Mouse (Mus musculus) lung, embryonic 14.5 days (tissue): ENCODE measurements around the gene Tmub2. TPM values are rescaled to one million over a fixed set of nuclear protein-coding genes. Genes with fewer than 3 reads are reported as not detected.

ENCODE experiments used
- ATAC-seq: fragments of 200-750 bp; cut with Nextera tagmentation; 2 replicates; pipeline ENCODE4 v1.8.0; 2017; ENCODE audit warnings: mild to moderate bottlenecking, moderate TSS enrichment, moderate library complexity; ENCODE audit not compliant: insufficient read depth
- DNase-seq: peaks from one replicate; pipeline ENCODE4 v3.0.0-alpha.2; 2015
- H3K27ac ChIP-seq: fragments of 300-500 bp; sonication (generic); 2 replicates; pipeline ENCODE4 v1.5.1; 2014; ENCODE audit warnings: low read depth, mild to moderate bottlenecking, moderate library complexity
- H3K27me3 ChIP-seq: fragments of 300-500 bp; sonication (generic); 2 replicates; pipeline ENCODE4 v1.6.1; 2014; ENCODE audit warnings: low read length, control low read depth; ENCODE audit not compliant: insufficient read depth
- H3K36me3 ChIP-seq: fragments of 300-500 bp; sonication (generic); 2 replicates; pipeline ENCODE4 v1.6.1; 2014; ENCODE audit warnings: control low read depth; ENCODE audit not compliant: insufficient read depth
- H3K4me1 ChIP-seq: fragments of 300-500 bp; sonication (generic); 2 replicates; pipeline ENCODE4 v1.6.1; 2014; ENCODE audit warnings: antibody characterized with exemption, control low read depth; ENCODE audit not compliant: insufficient read depth
- H3K4me2 ChIP-seq: fragments of 300-500 bp; sonication (generic); 2 replicates; pipeline ENCODE4 v1.6.1; 2014; ENCODE audit warnings: mild to moderate bottlenecking
- H3K4me3 ChIP-seq: fragments of 300-500 bp; sonication (generic); 2 replicates; pipeline ENCODE4 v1.5.1; 2014; ENCODE audit warnings: low read depth, low read length
- H3K9ac ChIP-seq: fragments of 300-500 bp; sonication (generic); 2 replicates; pipeline ENCODE4 v1.6.1; 2014
- H3K9me3 ChIP-seq: fragments of 300-500 bp; sonication (generic); 2 replicates; pipeline ENCODE4 v1.6.1; 2016; ENCODE audit warnings: low read depth, low read length, control low read depth
- CTCF ChIP-seq: IDR thresholded peaks from 2 replicates; pipeline ENCODE4 v1.5.1; 2016; ENCODE audit warnings: antibody characterized with exemption, low read depth
- WGBS: fragments of 180-500 bp; shearing (Covaris S2); extraction: QIAGEN DNeasy Blood & Tissue Kit; methylation state at CpG from one replicate; pipeline ENCODE4 v1.1.7; 2014; 5-methylcytosine and 5-hydroxymethylcytosine counted together
- polyA plus RNA-seq: library from polyadenylated mRNA; unstranded; fragments of >200 nt; fragmentation: Nextera tagmentation; extraction: Ambion mirVana; gene quantifications from 2 replicates; pipeline ENCODE4 v1.2.1, GENCODE M21; 2014

Tmub2 gene
- polyA plus RNA-seq, 1 experiment from 2014 or later = 49.9 TPM

- 44% methylated on average over 6 of the region's 6 CpGs for WGBS
- no peak overlapping the region for H3K27ac ChIP-seq
These were observed 4.9 kb downstream of the Tmub2 start for GRCm38 (mm10) chr11:102289511-102290100.

GRCm38 (mm10) chr11:102290141-102290540 lies 5.4 kb downstream of the Tmub2 start:
- Histone ChIP-seq H3K4me2 (no peak overlapping the region), H3K4me3 (no peak overlapping the region), H3K36me3 (peaks cover 77% of the 10 kb centered on the region), H3K27me3 (no peaks in the 10 kb centered on the region), H3K9ac (no peak overlapping the region), H3K9me3 (no peaks in the 10 kb centered on the region), H3K27ac (no peak overlapping the region), H3K4me1 (peaks cover 7% of the 10 kb centered on the region)
- DNase-seq = no peak
- ATAC-seq = no peak
- TF ChIP-seq CTCF = no peak
- WGBS = 82% methylated on average over 4 of the region's 4 CpGs

More at GRCm38 (mm10) chr11:102289511-102290100, 4.9 kb downstream of the Tmub2 start:
- Histone ChIP-seq H3K27me3 (no peaks in the 10 kb centered on the region), H3K4me3 (no peak overlapping the region), H3K4me1 (peaks cover 2% of the 10 kb centered on the region; the same call in 1 of the 2 replicates), H3K9ac (no peak overlapping the region), H3K36me3 (peaks cover 76% of the 10 kb centered on the region), H3K9me3 (no peaks in the 10 kb centered on the region), H3K4me2 (no peak overlapping the region)
- DNase-seq = no peak
- no peak for ATAC-seq
- TF ChIP-seq CTCF = no peak

- H3K4me1 ChIP-seq = peaks cover 7% of the 10 kb centered on the region
- H3K9me3 ChIP-seq = no peaks in the 10 kb centered on the region
- peaks cover 77% of the 10 kb centered on the region for H3K36me3 ChIP-seq
- no peak overlapping the region for H3K4me2 ChIP-seq
- no peak for DNase-seq
- 79% methylated on average over 11 of the region's 11 CpGs for WGBS
- H3K27ac ChIP-seq = no peak overlapping the region
- no peaks in the 10 kb centered on the region for H3K27me3 ChIP-seq
- no peak for ATAC-seq
- TF ChIP-seq CTCF = no peak
- no peak overlapping the region for H3K4me3 ChIP-seq
- H3K9ac ChIP-seq = no peak overlapping the region
These were observed 6.4 kb downstream of the Tmub2 start for GRCm38 (mm10) chr11:102291051-102291535.

- WGBS = 91% methylated on average over 13 of the region's 13 CpGs
These were observed 9.2 kb downstream of the Tmub2 start for GRCm38 (mm10) chr11:102293971-102294370.

GRCm38 (mm10) chr11:102294416-102294815 lies 9.7 kb downstream of the Tmub2 start:
- Histone ChIP-seq H3K27me3 (no peaks in the 10 kb centered on the region), H3K4me1 (peaks cover 7% of the 10 kb centered on the region), H3K9me3 (no peaks in the 10 kb centered on the region), H3K4me3 (peak overlapping the region; percentile 90; the same call in 1 of the 2 replicates), H3K36me3 (peaks cover 53% of the 10 kb centered on the region), H3K9ac (peak overlapping the region; percentile 85), H3K27ac (peak overlapping the region; percentile 8; the same call in 1 of the 2 replicates), H3K4me2 (peak overlapping the region; percentile 92)
- no peak for ATAC-seq
- 62% methylated on average over 5 of the region's 5 CpGs for WGBS
- DNase-seq = no peak
- TF ChIP-seq CTCF = no peak

More at GRCm38 (mm10) chr11:102293971-102294370, 9.2 kb downstream of the Tmub2 start:
- peaks cover 57% of the 10 kb centered on the region for H3K36me3 ChIP-seq
- DNase-seq (no peak), ATAC-seq (no peak)
- no peaks in the 10 kb centered on the region for H3K27me3 ChIP-seq
- TF ChIP-seq CTCF = no peak
- H3K9ac ChIP-seq = no peak overlapping the region; the same call in 1 of the 2 replicates
- no peak overlapping the region for H3K4me3 ChIP-seq
- H3K4me1 ChIP-seq = peaks cover 7% of the 10 kb centered on the region
- no peaks in the 10 kb centered on the region for H3K9me3 ChIP-seq
- no peak overlapping the region for H3K4me2 ChIP-seq
- H3K27ac ChIP-seq = no peak overlapping the region

- peak overlapping the region; percentile 90 for H3K4me3 ChIP-seq
- 53% methylated on average over 12 of the region's 12 CpGs for WGBS
- H3K27me3 ChIP-seq = no peaks in the 10 kb centered on the region
- H3K4me2 ChIP-seq = peak overlapping the region; percentile 92
- H3K9me3 ChIP-seq = no peaks in the 10 kb centered on the region
- H3K36me3 ChIP-seq = peaks cover 47% of the 10 kb centered on the region
- peaks cover 7% of the 10 kb centered on the region for H3K4me1 ChIP-seq
- H3K9ac ChIP-seq = peak overlapping the region; percentile 85
- peak; percentile 47 for DNase-seq
- peak overlapping the region; percentile 99 for H3K27ac ChIP-seq
- no peak; the same call in 1 of the 2 replicates for ATAC-seq
- TF ChIP-seq CTCF = no peak
These were observed 10.3 kb downstream of the Tmub2 start for GRCm38 (mm10) chr11:102294887-102295597.
